Mouse (Mus musculus): Measurements from ENCODE around the gene Gm42420.

The Gm42420 gene

GRCm38 (mm10) chr6:39585517-39585916 lies at the start of gene Gm42420:
Gene Gm42420, plus strand, starts transcription at chr6:39585753.
- no peak for DNase-seq (ENCODE audit: low read depth in 1 of 2, low spot score in 2 of 2)

- DNase-seq (ENCODE audit: low read depth in 1 of 2, low spot score in 2 of 2): no peak
These were observed 48.9 kb upstream of the Gm42420 start for GRCm38 (mm10) chr6:39536621-39537020.

GRCm38 (mm10) chr6:39537276-39537675 lies 48.3 kb upstream of the Gm42420 start:
- DNase-seq (ENCODE audit: low read depth in 1 of 2, low spot score in 2 of 2): no peak

- DNase-seq (ENCODE audit: low read depth in 1 of 2, low spot score in 2 of 2): no peak
These were observed 47.3 kb upstream of the Gm42420 start for GRCm38 (mm10) chr6:39538227-39538626.

- no peak for DNase-seq (ENCODE audit: low read depth in 1 of 2, low spot score in 2 of 2)
These were observed 45.8 kb upstream of the Gm42420 start for GRCm38 (mm10) chr6:39539679-39540155.

GRCm38 (mm10) chr6:39540563-39540962 lies 45.0 kb upstream of the Gm42420 start:
- no peak for DNase-seq (ENCODE audit: low read depth in 1 of 2, low spot score in 2 of 2)

GRCm38 (mm10) chr6:39542631-39543597 lies 42.6 kb upstream of the Gm42420 start:
- no peak for DNase-seq (ENCODE audit: low read depth in 1 of 2, low spot score in 2 of 2)

- DNase-seq (ENCODE audit: low read depth in 1 of 2, low spot score in 2 of 2): no peak
These were observed 41.7 kb upstream of the Gm42420 start for GRCm38 (mm10) chr6:39543769-39544420.

GRCm38 (mm10) chr6:39545474-39545873 lies 40.1 kb upstream of the Gm42420 start:
- no peak for DNase-seq (ENCODE audit: low read depth in 1 of 2, low spot score in 2 of 2)

- DNase-seq (ENCODE audit: low read depth in 1 of 2, low spot score in 2 of 2): no peak
These were observed 37.5 kb upstream of the Gm42420 start for GRCm38 (mm10) chr6:39548030-39548429.

- no peak for DNase-seq (ENCODE audit: low read depth in 1 of 2, low spot score in 2 of 2)
These were observed 33.4 kb upstream of the Gm42420 start for GRCm38 (mm10) chr6:39551981-39552636.

- DNase-seq (ENCODE audit: low read depth in 1 of 2, low spot score in 2 of 2): no peak
These were observed 30.5 kb upstream of the Gm42420 start for GRCm38 (mm10) chr6:39554888-39555647.

GRCm38 (mm10) chr6:39555648-39555945 lies 30.0 kb upstream of the Gm42420 start:
- no peak for DNase-seq (ENCODE audit: low read depth in 1 of 2, low spot score in 2 of 2)

- no peak for DNase-seq (ENCODE audit: low read depth in 1 of 2, low spot score in 2 of 2)
These were observed 28.5 kb upstream of the Gm42420 start for GRCm38 (mm10) chr6:39556900-39557659.

GRCm38 (mm10) chr6:39557723-39558261 lies 27.8 kb upstream of the Gm42420 start, which contains the start of gene Dennd2a:
Gene Dennd2a, minus strand, starts transcription at chr6:39557867.
- DNase-seq (ENCODE audit: low read depth in 1 of 2, low spot score in 2 of 2): no peak

- no peak for DNase-seq (ENCODE audit: low read depth in 1 of 2, low spot score in 2 of 2)
These were observed 26.1 kb upstream of the Gm42420 start for GRCm38 (mm10) chr6:39559276-39559939.

GRCm38 (mm10) chr6:39562166-39563015 lies 23.2 kb upstream of the Gm42420 start:
- peak in 1 of 2 experiments; percentile 57 for DNase-seq (ENCODE audit: low read depth in 1 of 2, low spot score in 2 of 2)

- DNase-seq (ENCODE audit: low read depth in 1 of 2, low spot score in 2 of 2): no peak
These were observed 18.0 kb upstream of the Gm42420 start for GRCm38 (mm10) chr6:39567528-39567927.
